ENCODE assay signal across 14 mouse cellular contexts in genomic region chr2:61246691-61247258, GRCm38 (mm10).
DNase-seq lines count a peak whose midpoint lies in the region; ATAC-seq and TF ChIP-seq lines count a peak whose summit lies in the region.
"Had no signal": no experiment of that assay in that cellular context is flagged by ENCODE, and none has a peak within 500 bp of the region (broad histone marks: within the 10 kb centered on the region; RNA-seq: fewer than 3 reads in every experiment).

No protein-coding gene starts in this region.

- no peak for ATAC-seq in hindbrain, embryonic 16.5 days

- TF ChIP-seq CTCF in testis, adult 2 months (IDR thresholded peaks at IDR 0.05; ENCODE audit: control insufficient read depth, insufficient read depth, insufficient replicate concordance, low read depth, low read length): no peak

- H3K9ac ChIP-seq in hindbrain, embryonic 16.5 days (ENCODE audit: low read depth, low read length): no peak overlapping the region

- peaks cover 11% of the 10 kb centered on the region for H3K4me1 ChIP-seq in hindbrain, embryonic 10.5 days (replicated peaks)
- H3K4me1 ChIP-seq in hindbrain, embryonic 16.5 days (ENCODE audit: control insufficient read depth, insufficient read depth, low read depth, low read length): no peaks in the 10 kb centered on the region
- H3K4me1 ChIP-seq in testis, adult 2 months (ENCODE audit: control insufficient read depth, insufficient read depth, low read length): no peaks in the 10 kb centered on the region
- H3K4me1 ChIP-seq in limb, embryonic 10.5 days: peaks cover 32% of the 10 kb centered on the region

- peak; percentile 12 for DNase-seq in hindbrain, embryonic 10.5 days (ENCODE audit: low spot score)
- no peak for DNase-seq in testis, postnatal 10 days (ENCODE audit: low spot score)
- DNase-seq in limb, embryonic 10.5 days (ENCODE audit: low spot score): peak; percentile 35
- DNase-seq in layer of hippocampus, postnatal 14 days (ENCODE audit: low spot score in 2 of 2): no peak
- no peak for DNase-seq in ovary, postnatal 10 days (ENCODE audit: low spot score)
- no peak for DNase-seq in gastrocnemius, adult 18-20 months (ENCODE audit: low spot score)
- DNase-seq: cerebellum, adult 9-11 months; gastrocnemius, postnatal 14 days; heart, postnatal 4 days; thymus, postnatal 14 days had no signal

- H3K4me3 ChIP-seq in hindbrain, embryonic 10.5 days: no peak overlapping the region
- H3K4me3 ChIP-seq in hindbrain, embryonic 16.5 days (ENCODE audit: low read length): no peak overlapping the region
- no peak overlapping the region for H3K4me3 ChIP-seq in testis, adult 2 months (ENCODE audit: control insufficient read depth, low read depth, low read length)
- H3K4me3 ChIP-seq in limb, embryonic 10.5 days: no peak overlapping the region
- H3K4me3 ChIP-seq: erythroblast, embryonic 14.5 days had no signal

- no peaks in the 10 kb centered on the region for H3K9me3 ChIP-seq in hindbrain, embryonic 10.5 days
- H3K9me3 ChIP-seq in hindbrain, embryonic 16.5 days (ENCODE audit: control insufficient read depth, low read length): no peaks in the 10 kb centered on the region
- H3K9me3 ChIP-seq in limb, embryonic 10.5 days (replicated peaks): no peaks in the 10 kb centered on the region

- H3K27ac ChIP-seq in hindbrain, embryonic 10.5 days: 0 out of 2 replicates have a peak overlapping the region, but pooled peaks have one; percentile 26
- no peak overlapping the region for H3K27ac ChIP-seq in hindbrain, embryonic 16.5 days (ENCODE audit: low read depth, low read length)
- peak overlapping the region; percentile 70 for H3K27ac ChIP-seq in testis, adult 2 months (ENCODE audit: control insufficient read depth, insufficient read depth, low read depth, low read length)
- peak overlapping the region; percentile 84 for H3K27ac ChIP-seq in limb, embryonic 10.5 days
- H3K27ac ChIP-seq: kidney, postnatal 0 days had no signal

- 14% methylated on average over 3 of the region's 3 CpGs for WGBS in hindbrain, embryonic 10.5 days
- 4% methylated on average over 3 of the region's 3 CpGs for WGBS in hindbrain, embryonic 16.5 days
- WGBS in limb, embryonic 10.5 days: 18% methylated on average over 3 of the region's 3 CpGs

- no peaks in the 10 kb centered on the region for H3K36me3 ChIP-seq in hindbrain, embryonic 10.5 days
- no peaks in the 10 kb centered on the region for H3K36me3 ChIP-seq in hindbrain, embryonic 16.5 days (ENCODE audit: control insufficient read depth, insufficient read depth, low read length)
- H3K36me3 ChIP-seq in testis, adult 2 months (ENCODE audit: control insufficient read depth, insufficient read depth, low read length): no peaks in the 10 kb centered on the region
- H3K36me3 ChIP-seq in limb, embryonic 10.5 days: no peaks in the 10 kb centered on the region

- no peaks in the 10 kb centered on the region for H3K27me3 ChIP-seq in hindbrain, embryonic 10.5 days (ENCODE audit: insufficient read depth, poor library complexity, severe bottlenecking)
- H3K27me3 ChIP-seq in hindbrain, embryonic 16.5 days (replicated peaks; ENCODE audit: control insufficient read depth, insufficient read depth, low read length): no peaks in the 10 kb centered on the region
- H3K27me3 ChIP-seq in testis, adult 2 months (ENCODE audit: control insufficient read depth, insufficient read depth, low read length): no peaks in the 10 kb centered on the region
- H3K27me3 ChIP-seq in limb, embryonic 10.5 days (ENCODE audit: low read depth, poor library complexity, severe bottlenecking): no peaks in the 10 kb centered on the region

- no peak overlapping the region for H3K4me2 ChIP-seq in hindbrain, embryonic 16.5 days (ENCODE audit: low read length)

- TF ChIP-seq POLR2A in testis, adult 2 months (IDR thresholded peaks at IDR 0.05; ENCODE audit: control insufficient read depth, low read depth, low read length): no peak

Comparison
In these comparisons a context has a peak if more than half of its experiments do, and no peak if none do; other contexts are left out.
1. DNase-seq: peak in hindbrain, embryonic 10.5 days (single experiment) and limb, embryonic 10.5 days (single experiment); none in testis, postnatal 10 days (single experiment), layer of hippocampus, postnatal 14 days (0 of 2), ovary, postnatal 10 days (single experiment) and gastrocnemius, adult 18-20 months (single experiment).